Mouse (Mus musculus) heart, embryonic 12.5 days (tissue): ENCODE results near the gene Tdrd12. TPM values are rescaled to one million over a fixed set of nuclear protein-coding genes. Genes with fewer than 3 reads are reported as not detected.
"Not testable (repeated sequence)": the region's sequence is repeated elsewhere in the genome, so short reads cannot be mapped to it uniquely, and the experiment has no call there.

Source experiments
- ATAC-seq: fragments of 200-750 bp; cut with Nextera tagmentation; 2 replicates; pipeline ENCODE4 v1.8.0; 2017; ENCODE audit warnings: moderate TSS enrichment, moderate library complexity; ENCODE audit not compliant: insufficient number of reproducible peaks, low FRiP score
- H3K27ac ChIP-seq: fragments of 300-500 bp; sonication (generic); 2 replicates; pipeline ENCODE4 v1.5.1; 2016; ENCODE audit warnings: mild to moderate bottlenecking, moderate library complexity; ENCODE audit not compliant: poor library complexity, severe bottlenecking
- H3K27me3 ChIP-seq: fragments of 300-500 bp; sonication (generic); replicated peaks from 2 replicates; pipeline ENCODE4 v1.6.1; 2016; ENCODE audit warnings: mild to moderate bottlenecking, moderate library complexity
- H3K36me3 ChIP-seq: fragments of 300-500 bp; sonication (generic); 2 replicates; pipeline ENCODE4 v1.6.1; 2016; ENCODE audit warnings: mild to moderate bottlenecking, moderate library complexity
- H3K4me1 ChIP-seq: fragments of 300-500 bp; sonication (generic); replicated peaks from 2 replicates; pipeline ENCODE4 v1.6.1; 2016; ENCODE audit warnings: mild to moderate bottlenecking
- H3K4me2 ChIP-seq: fragments of 300-500 bp; sonication (generic); 2 replicates; pipeline ENCODE4 v1.6.1; 2016; ENCODE audit warnings: mild to moderate bottlenecking, moderate library complexity
- H3K4me3 ChIP-seq: fragments of 300-500 bp; sonication (generic); 2 replicates; pipeline ENCODE4 v1.5.1; 2016; ENCODE audit warnings: mild to moderate bottlenecking
- H3K9ac ChIP-seq: fragments of 300-500 bp; sonication (generic); 2 replicates; pipeline ENCODE4 v1.6.1; 2016; ENCODE audit warnings: mild to moderate bottlenecking, moderate library complexity
- H3K9me3 ChIP-seq: fragments of 300-500 bp; sonication (generic); replicated peaks from 2 replicates; pipeline ENCODE4 v1.6.1; 2016; ENCODE audit warnings: mild to moderate bottlenecking, moderate library complexity
- WGBS: fragments of 180-500 bp; shearing (Covaris S2); methylation state at CpG from one replicate; pipeline ENCODE4 v1.1.7; 2016; 5-methylcytosine and 5-hydroxymethylcytosine counted together
- polyA plus RNA-seq: library from polyadenylated mRNA; unstranded; fragments of >200 nt; fragmentation: Nextera tagmentation; extraction: Ambion mirVana; gene quantifications from 2 replicates; pipeline ENCODE4 v1.2.1, GENCODE M21; 2016

Tdrd12 gene
- polyA plus RNA-seq, 1 experiment from 2014 or later, result 0.82 TPM

- peaks cover 22% of the 10 kb centered on the region for H3K36me3 ChIP-seq
- peak; percentile 37; the same call in 1 of the 2 replicates for ATAC-seq
- peak overlapping the region; percentile 83 for H3K4me3 ChIP-seq
- peaks cover 22% of the 10 kb centered on the region for H3K4me1 ChIP-seq
- WGBS, result 3% methylated on average over 28 of the region's 28 CpGs
- peak overlapping the region; percentile 99 for H3K27ac ChIP-seq
- H3K9me3 ChIP-seq, result no peaks in the 10 kb centered on the region
- H3K4me2 ChIP-seq, result peak overlapping the region; percentile 80
- peak overlapping the region; percentile 92 for H3K9ac ChIP-seq
- H3K27me3 ChIP-seq, result no peaks in the 10 kb centered on the region
Observed at GRCm38 (mm10) chr7:35554605-35555175, 17.1 kb upstream of the Tdrd12 start.

- peak overlapping the region; percentile 92 for H3K9ac ChIP-seq
- H3K4me1 ChIP-seq, result peaks cover 22% of the 10 kb centered on the region
- H3K4me2 ChIP-seq, result peak overlapping the region; percentile 80
- ATAC-seq, result no peak
- H3K4me3 ChIP-seq, result peak overlapping the region; percentile 83
- H3K9me3 ChIP-seq, result no peaks in the 10 kb centered on the region
- H3K27ac ChIP-seq, result no peak overlapping the region
- WGBS, result 58% methylated on average over 10 of the region's 10 CpGs
- no peaks in the 10 kb centered on the region for H3K27me3 ChIP-seq
- peaks cover 29% of the 10 kb centered on the region for H3K36me3 ChIP-seq
Observed at GRCm38 (mm10) chr7:35553751-35554604, 16.4 kb upstream of the Tdrd12 start.

DNA sequence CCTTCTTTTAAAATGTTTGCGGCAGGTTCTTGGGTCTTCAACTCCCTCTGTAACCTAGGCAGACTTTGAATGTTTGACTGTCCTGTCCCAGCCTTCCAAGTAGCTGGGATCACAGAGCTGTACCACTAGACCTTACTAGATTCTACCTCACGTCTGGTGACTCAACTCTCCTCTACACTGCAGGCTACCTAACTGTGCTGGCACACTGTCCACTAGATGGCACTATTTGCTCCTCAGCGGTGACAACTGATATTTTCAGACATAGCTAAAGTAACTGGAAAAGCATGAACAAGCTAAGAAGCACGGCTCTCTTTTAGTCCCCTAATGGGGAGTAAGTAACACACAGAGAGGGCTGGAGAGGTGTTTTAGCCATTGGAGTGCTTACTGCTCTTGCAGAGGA, 8.3 kb upstream of the Tdrd12 start:
- ATAC-seq, result no peak
- Histone ChIP-seq H3K4me1 (no peaks in the 10 kb centered on the region), H3K4me2 (no peak overlapping the region), H3K9ac (no peak overlapping the region), H3K27me3 (no peaks in the 10 kb centered on the region), H3K27ac (no peak overlapping the region), H3K4me3 (no peak overlapping the region), H3K36me3 (peaks cover 43% of the 10 kb centered on the region), H3K9me3 (no peaks in the 10 kb centered on the region)
- WGBS, result 30% methylated on average over 4 of the region's 4 CpGs

- Histone ChIP-seq H3K4me3 (no peak overlapping the region), H3K9me3 (no peaks in the 10 kb centered on the region), H3K27me3 (no peaks in the 10 kb centered on the region), H3K4me2 (no peak overlapping the region), H3K27ac (no peak overlapping the region), H3K9ac (no peak overlapping the region), H3K36me3 (no peaks in the 10 kb centered on the region), H3K4me1 (no peaks in the 10 kb centered on the region)
- no peak for ATAC-seq
- WGBS, result 74% methylated on average over 12 of the region's 12 CpGs
Observed at GRCm38 (mm10) chr7:35535750-35536512, 1.6 kb downstream of the Tdrd12 start.

- ATAC-seq, result not testable (repeated sequence)
Observed at GRCm38 (mm10) chr7:35530544-35530943, 7.0 kb downstream of the Tdrd12 start.

DNA sequence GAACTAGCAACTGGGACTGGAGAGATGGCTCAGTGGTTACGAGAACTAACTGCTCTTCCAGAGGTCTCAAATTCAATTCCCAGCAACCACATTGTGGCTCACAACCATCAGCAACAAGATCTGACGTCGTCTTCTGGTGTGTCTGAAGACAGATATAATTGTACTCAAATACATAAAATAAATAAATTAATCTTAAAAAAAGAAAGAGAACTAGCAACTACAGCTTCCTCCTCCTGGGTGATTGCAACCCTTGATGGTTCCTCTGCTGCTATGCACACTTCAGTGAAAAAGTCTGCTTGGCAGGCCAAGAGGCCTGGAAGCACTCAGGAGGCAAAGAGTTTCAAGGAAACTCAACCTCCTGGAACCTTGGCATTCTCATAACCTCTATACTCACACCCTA, 7.5 kb downstream of the Tdrd12 start:
- Histone ChIP-seq H3K27ac (no peak overlapping the region), H3K9me3 (peaks cover 7% of the 10 kb centered on the region; the same call in 1 of the 2 replicates), H3K27me3 (no peaks in the 10 kb centered on the region), H3K36me3 (no peaks in the 10 kb centered on the region), H3K4me3 (no peak overlapping the region), H3K4me1 (no peaks in the 10 kb centered on the region), H3K9ac (no peak overlapping the region), H3K4me2 (no peak overlapping the region)
- no peak for ATAC-seq
- 66% methylated on average over 3 of the region's 3 CpGs for WGBS

More at GRCm38 (mm10) chr7:35530544-35530943, 7.0 kb downstream of the Tdrd12 start:
- not testable (repeated sequence) for H3K4me1 ChIP-seq, H3K4me3 ChIP-seq, H3K4me2 ChIP-seq, H3K27me3 ChIP-seq, H3K9me3 ChIP-seq, H3K27ac ChIP-seq, H3K9ac ChIP-seq, H3K36me3 ChIP-seq
- 69% methylated on average over 1 of the region's 1 CpGs for WGBS

DNA sequence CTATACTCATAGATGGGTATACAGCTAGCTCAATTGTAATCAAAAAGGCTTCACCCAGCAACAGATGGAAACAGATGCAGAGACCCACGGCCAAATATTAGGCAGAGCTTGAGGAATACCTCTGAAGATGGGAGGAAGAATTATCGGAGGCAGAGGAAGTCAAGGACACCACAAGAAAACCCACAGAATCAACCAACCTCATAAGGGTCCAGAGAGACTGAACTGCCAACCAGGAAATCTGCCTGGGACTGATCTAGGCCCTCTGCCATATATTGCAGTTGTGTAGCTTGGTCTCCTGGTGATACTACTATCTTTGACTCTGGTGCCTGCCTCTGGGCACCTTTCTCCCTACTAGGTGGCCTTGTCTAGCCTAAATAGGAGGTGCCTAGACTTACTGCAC, 10.8 kb downstream of the Tdrd12 start:
- no peaks in the 10 kb centered on the region for H3K27me3 ChIP-seq
- ATAC-seq, result no peak
- peaks cover 7% of the 10 kb centered on the region; the same call in 1 of the 2 replicates for H3K9me3 ChIP-seq
- no peak overlapping the region for H3K9ac ChIP-seq
- WGBS, result 78% methylated on average over 2 of the region's 2 CpGs
- H3K4me1 ChIP-seq, result no peaks in the 10 kb centered on the region
- no peaks in the 10 kb centered on the region for H3K36me3 ChIP-seq
- no peak overlapping the region for H3K4me2 ChIP-seq
- no peak overlapping the region for H3K4me3 ChIP-seq
- no peak overlapping the region for H3K27ac ChIP-seq

- no peak overlapping the region for H3K4me3 ChIP-seq
- no peak for ATAC-seq
- H3K27ac ChIP-seq, result no peak overlapping the region
- 14% methylated on average over 4 of the region's 4 CpGs for WGBS
- no peaks in the 10 kb centered on the region for H3K36me3 ChIP-seq
- H3K4me2 ChIP-seq, result no peak overlapping the region
- no peaks in the 10 kb centered on the region for H3K27me3 ChIP-seq
- no peaks in the 10 kb centered on the region for H3K4me1 ChIP-seq
- H3K9ac ChIP-seq, result no peak overlapping the region
- no peaks in the 10 kb centered on the region for H3K9me3 ChIP-seq
Observed at GRCm38 (mm10) chr7:35501995-35502394, 35.5 kb downstream of the Tdrd12 start.

DNA sequence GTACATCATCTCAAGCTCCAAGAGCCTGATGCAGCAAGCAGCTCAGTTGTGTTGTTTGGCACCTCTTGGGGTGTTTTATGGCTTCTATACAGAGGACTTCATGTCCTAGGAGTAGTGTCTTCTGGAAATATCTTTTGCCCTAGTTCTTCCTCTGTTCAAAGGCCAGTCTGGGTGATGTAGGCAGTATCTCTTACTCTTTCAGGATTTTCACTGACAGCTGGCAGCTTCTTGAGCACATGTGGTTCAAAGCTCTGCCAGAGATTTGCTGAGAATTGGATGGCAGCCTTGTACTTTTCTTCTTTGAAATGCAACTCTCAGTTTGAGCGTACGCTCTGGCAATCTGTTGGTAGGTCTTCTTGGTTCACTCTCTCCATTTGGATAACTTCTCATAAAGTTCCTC, 40.0 kb downstream of the Tdrd12 start:
- H3K4me2 ChIP-seq, result no peak overlapping the region
- H3K27me3 ChIP-seq, result no peaks in the 10 kb centered on the region
- no peak overlapping the region for H3K27ac ChIP-seq
- H3K36me3 ChIP-seq, result no peaks in the 10 kb centered on the region
- H3K9me3 ChIP-seq, result no peaks in the 10 kb centered on the region
- no peak overlapping the region for H3K4me3 ChIP-seq
- H3K4me1 ChIP-seq, result no peaks in the 10 kb centered on the region
- no peak for ATAC-seq
- no peak overlapping the region for H3K9ac ChIP-seq
- 88% methylated on average over 2 of the region's 2 CpGs for whole genome bisulfite sequencing

- Histone ChIP-seq H3K4me1 (no peaks in the 10 kb centered on the region), H3K27ac (no peak overlapping the region), H3K27me3 (no peaks in the 10 kb centered on the region), H3K4me3 (no peak overlapping the region), H3K4me2 (no peak overlapping the region), H3K9me3 (no peaks in the 10 kb centered on the region), H3K36me3 (no peaks in the 10 kb centered on the region), H3K9ac (no peak overlapping the region)
- 74% methylated on average over 1 of the region's 1 CpGs for WGBS
- no peak for ATAC-seq
Observed at GRCm38 (mm10) chr7:35491005-35491404, 46.5 kb downstream of the Tdrd12 start.

DNA sequence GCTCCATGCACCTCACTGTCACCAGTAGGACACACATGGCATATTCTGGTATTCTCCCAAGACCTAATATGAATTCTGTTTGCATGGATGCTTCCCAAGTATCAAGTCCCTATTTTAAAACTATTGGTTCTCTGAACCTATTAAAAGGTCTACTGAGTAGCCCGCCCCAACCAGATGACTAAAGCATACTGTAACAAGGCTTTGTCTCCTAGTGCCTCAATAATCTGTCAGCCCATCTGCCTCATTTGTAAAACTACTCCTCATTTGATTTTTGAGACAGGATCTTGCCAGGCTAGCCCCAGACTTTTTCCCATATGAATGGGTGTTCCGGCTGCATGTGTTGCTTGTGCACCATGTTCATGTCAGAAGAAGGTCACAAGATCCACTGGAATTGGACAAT, 47.4 kb downstream of the Tdrd12 start:
- H3K27me3 ChIP-seq, result no peaks in the 10 kb centered on the region
- no peak overlapping the region for H3K9ac ChIP-seq
- no peaks in the 10 kb centered on the region for H3K36me3 ChIP-seq
- peaks cover 6% of the 10 kb centered on the region for H3K4me1 ChIP-seq
- ATAC-seq, result no peak
- H3K27ac ChIP-seq, result no peak overlapping the region
- no peak overlapping the region for H3K4me3 ChIP-seq
- WGBS, result 92% methylated on average over 2 of the region's 2 CpGs
- no peak overlapping the region for H3K4me2 ChIP-seq
- H3K9me3 ChIP-seq, result no peaks in the 10 kb centered on the region
